Mouse (Mus musculus) heart, adult 2 months (tissue): ENCODE data around the gene Mecom. TPM values are rescaled to one million over a fixed set of nuclear protein-coding genes. Genes with fewer than 3 reads are reported as not detected.

Source experiments
- DNase-seq, 2 experiments: peaks; one replicate each; pipeline ENCODE4 v3.0.0; 2021
- H3K27ac ChIP-seq: fragments of 200-600 bp; 2 replicates; pipeline ENCODE4 v1.8.1; 2022
- H3K27me3 ChIP-seq: fragments of 200-500 bp; 2 replicates; pipeline ENCODE4 v1.6.1; 2012; ENCODE audit warnings: mild to moderate bottlenecking, low read length, inconsistent platforms, mixed read lengths; ENCODE audit not compliant: control insufficient read depth, insufficient read depth
- H3K36me3 ChIP-seq: fragments of 200-500 bp; 2 replicates; pipeline ENCODE4 v1.6.1; 2012; ENCODE audit warnings: low read length, inconsistent platforms; ENCODE audit not compliant: control insufficient read depth, insufficient read depth
- H3K4me1 ChIP-seq: fragments of 200-500 bp; 2 replicates; pipeline ENCODE4 v1.6.1; 2011; ENCODE audit warnings: low read length; ENCODE audit not compliant: control insufficient read depth, insufficient read depth
- H3K4me3 ChIP-seq: fragments of 200-600 bp; 2 replicates; pipeline ENCODE4 v1.8.1; 2022
- H3K79me2 ChIP-seq: fragments of 200-500 bp; replicated peaks from 2 replicates; pipeline ENCODE4 v1.6.1; 2012; ENCODE audit warnings: mild to moderate bottlenecking, inconsistent platforms, low read length, moderate library complexity, mixed read lengths; ENCODE audit not compliant: control insufficient read depth, insufficient read depth
- H3K9ac ChIP-seq: fragments of 200-500 bp; 2 replicates; pipeline ENCODE4 v1.6.1; 2012; ENCODE audit warnings: low read depth, mild to moderate bottlenecking, control low read depth, inconsistent platforms, low read length, mixed read lengths
- CTCF ChIP-seq: fragments of 200-600 bp; IDR thresholded peaks from 2 replicates; pipeline ENCODE4 v1.8.1; 2022; ENCODE audit warnings: antibody characterized with exemption, mild to moderate bottlenecking, moderate library complexity
- EP300 ChIP-seq: fragments of 200-500 bp; IDR thresholded peaks from 2 replicates; pipeline ENCODE4 v1.6.1; 2011; ENCODE audit warnings: low read depth, low read length, control low read depth; ENCODE audit not compliant: insufficient read depth
- POLR2A ChIP-seq: fragments of 200-500 bp; IDR thresholded peaks from 2 replicates; pipeline ENCODE4 v1.6.1; 2011; ENCODE audit warnings: mild to moderate bottlenecking, low read depth, low read length, control low read depth; ENCODE audit not compliant: insufficient read depth
- WGBS: fragments of 180-500 bp; shearing (Covaris S2); methylation state at CpG from one replicate; pipeline ENCODE4 v1.1.7; 2018; 5-methylcytosine and 5-hydroxymethylcytosine counted together
- intact Hi-C: fragments of 180-260 bp; cut with DNase I; formaldehyde crosslinking; loops from one replicate; pipeline ENCODE4 v1.15.1; 2025
- polyA plus RNA-seq: library from polyadenylated mRNA; depleted of rRNA; stranded (reverse); fragments of >200 nt; gene quantifications from 2 replicates; pipeline ENCODE4 v1.2.3, GENCODE M21; 2012
- total RNA-seq, 2 experiments: library from RNA; stranded (reverse); gene quantifications; 2 replicates each; pipeline ENCODE4 v1.2.3; 2021

The Mecom gene
- total and polyA plus RNA-seq, 3 experiments, result 5.2 to 18.6 (median 12.5) TPM

- Histone ChIP-seq H3K79me2 (no peaks in the 10 kb centered on the region), H3K4me3 (no peak overlapping the region), H3K27ac (no peak overlapping the region), H3K4me1 (no peaks in the 10 kb centered on the region), H3K36me3 (no peaks in the 10 kb centered on the region), H3K27me3 (no peaks in the 10 kb centered on the region), H3K9ac (no peak overlapping the region)
- no peak for DNase-seq
- TF ChIP-seq EP300 (no peak), CTCF (no peak), POLR2A (no peak)
- intact Hi-C loops, result no loop called here
- 63% methylated on average over 4 of the region's 4 CpGs for WGBS
Measured at GRCm38 (mm10) chr3:30284094-30284493, 263.7 kb downstream of the Mecom start.

DNA sequence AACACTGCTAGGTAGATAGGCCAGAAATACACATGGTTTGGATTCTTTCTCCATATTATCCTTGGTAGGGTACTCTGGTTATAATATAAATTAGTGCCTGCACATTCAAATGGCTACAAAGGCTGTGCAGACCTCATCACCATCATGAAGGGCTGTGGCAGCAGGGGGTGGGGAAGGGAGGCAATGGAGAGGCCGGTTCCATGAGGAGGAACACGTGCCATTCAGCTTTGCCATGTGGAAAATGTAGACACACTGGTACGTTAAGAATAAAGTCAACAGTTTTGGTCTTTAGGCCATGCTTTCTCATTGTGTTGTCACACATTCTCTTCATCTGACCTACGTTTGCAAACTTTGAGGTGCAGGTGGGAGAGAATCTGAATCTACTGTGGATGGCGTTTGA lies 264.2 kb downstream of the Mecom start:
- no peak for TF ChIP-seq POLR2A
- TF ChIP-seq CTCF, result no peak
- TF ChIP-seq EP300, result no peak
- intact Hi-C loops, result no loop called here

DNA sequence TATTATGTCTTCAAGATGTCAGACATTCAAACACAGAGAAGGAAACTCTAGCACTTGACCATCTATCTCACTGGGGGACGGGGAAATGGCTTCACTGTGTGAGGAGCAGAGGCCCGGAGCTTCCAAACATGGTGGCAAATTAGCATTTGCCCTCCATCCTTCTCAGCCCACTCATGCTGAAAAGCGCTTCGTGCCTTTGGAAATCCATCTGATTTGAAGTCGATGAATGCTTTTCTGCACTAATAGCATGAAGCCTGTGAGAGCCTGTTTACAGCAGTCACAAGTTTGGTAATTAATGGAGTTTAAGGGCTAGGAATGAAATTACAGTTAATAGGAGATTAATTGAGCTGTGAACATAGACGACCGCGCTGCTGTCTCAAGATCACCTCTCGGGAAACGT lies 270.2 kb downstream of the Mecom start:
- no peak overlapping the region for H3K9ac ChIP-seq
- no peaks in the 10 kb centered on the region for H3K4me1 ChIP-seq
- intact Hi-C loops, result no loop called here
- H3K79me2 ChIP-seq, result no peaks in the 10 kb centered on the region
- H3K36me3 ChIP-seq, result no peaks in the 10 kb centered on the region
- TF ChIP-seq CTCF (no peak), POLR2A (no peak), EP300 (no peak)
- no peak overlapping the region for H3K27ac ChIP-seq
- DNase-seq, result no peak
- 90% methylated on average over 10 of the region's 10 CpGs for WGBS
- no peak overlapping the region for H3K4me3 ChIP-seq
- H3K27me3 ChIP-seq, result no peaks in the 10 kb centered on the region

More for the DNA sequence above, 264.2 kb downstream of the Mecom start:
- Histone ChIP-seq H3K27ac (no peak overlapping the region), H3K79me2 (no peaks in the 10 kb centered on the region), H3K4me3 (no peak overlapping the region), H3K9ac (no peak overlapping the region), H3K4me1 (no peaks in the 10 kb centered on the region), H3K36me3 (no peaks in the 10 kb centered on the region), H3K27me3 (no peaks in the 10 kb centered on the region)
- no peak for DNase-seq
- WGBS, result 86% methylated on average over 5 of the region's 5 CpGs

- 95% methylated on average over 8 of the region's 8 CpGs for WGBS
- Histone ChIP-seq H3K4me3 (no peak overlapping the region), H3K27me3 (no peaks in the 10 kb centered on the region)
Measured at GRCm38 (mm10) chr3:30276099-30276498, 271.7 kb downstream of the Mecom start.

GRCm38 (mm10) chr3:30269253-30269652 lies 278.6 kb downstream of the Mecom start:
- intact Hi-C loops, result no loop called here
- H3K4me3 ChIP-seq, result no peak overlapping the region
- 73% methylated on average over 3 of the region's 3 CpGs for WGBS

More at GRCm38 (mm10) chr3:30276099-30276498, 271.7 kb downstream of the Mecom start:
- DNase-seq, result no peak
- Histone ChIP-seq H3K4me1 (no peaks in the 10 kb centered on the region), H3K36me3 (no peaks in the 10 kb centered on the region), H3K9ac (no peak overlapping the region), H3K27ac (no peak overlapping the region), H3K79me2 (no peaks in the 10 kb centered on the region)
- intact Hi-C loops, result no loop called here
- no peak for TF ChIP-seq CTCF
- no peak for TF ChIP-seq EP300
- TF ChIP-seq POLR2A, result no peak

DNA sequence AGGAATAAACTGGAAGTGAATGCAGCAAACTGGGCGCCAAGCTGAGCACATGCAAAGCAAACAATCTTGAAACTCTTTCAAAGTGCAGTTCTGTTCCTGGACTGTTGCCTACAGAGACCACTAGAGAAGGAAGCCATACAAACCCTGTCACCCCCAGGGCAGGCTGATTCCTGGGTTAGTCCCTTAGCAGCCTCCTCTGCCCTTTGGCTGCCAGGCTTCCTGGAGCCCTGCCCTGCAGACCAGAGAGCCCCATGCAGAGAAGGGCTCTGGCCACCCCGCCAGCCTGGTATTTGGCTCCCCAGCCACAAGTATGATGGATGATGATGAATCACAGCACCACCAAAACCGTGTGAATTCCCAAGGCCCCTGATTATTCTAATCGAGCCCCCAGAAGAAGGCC lies 286.9 kb downstream of the Mecom start:
- intact Hi-C loops, result no loop called here
- H3K9ac ChIP-seq, result no peak overlapping the region
- TF ChIP-seq POLR2A, result no peak
- TF ChIP-seq CTCF, result no peak
- TF ChIP-seq EP300, result no peak
- no peak for DNase-seq
- 52% methylated on average over 4 of the region's 4 CpGs for WGBS
- no peaks in the 10 kb centered on the region for H3K36me3 ChIP-seq
- H3K27ac ChIP-seq, result no peak overlapping the region
- H3K4me3 ChIP-seq, result no peak overlapping the region
- no peaks in the 10 kb centered on the region for H3K4me1 ChIP-seq
- no peaks in the 10 kb centered on the region for H3K27me3 ChIP-seq
- no peaks in the 10 kb centered on the region for H3K79me2 ChIP-seq

More at GRCm38 (mm10) chr3:30269253-30269652, 278.6 kb downstream of the Mecom start:
- H3K9ac ChIP-seq, result no peak overlapping the region
- no peaks in the 10 kb centered on the region for H3K36me3 ChIP-seq
- H3K4me1 ChIP-seq, result no peaks in the 10 kb centered on the region
- H3K79me2 ChIP-seq, result no peaks in the 10 kb centered on the region
- H3K27ac ChIP-seq, result no peak overlapping the region
- TF ChIP-seq POLR2A (no peak), EP300 (no peak), CTCF (peak; percentile 41)
- DNase-seq, result no peak
- H3K27me3 ChIP-seq, result no peaks in the 10 kb centered on the region
